Mouse (Mus musculus) frontal cortex, adult (tissue): ENCODE measurements at regions not wholly inside any gene's neighbourhood (a gene's known extent, or its start where the extent isn't known, plus 50 kb on each side); places are given as distances from the start of the nearest gene placed in this dataset.
A peak's percentile ranks its signal among the peaks of the same experiment; 100 is the strongest.

Experiments
- ATAC-seq: cut with Nextera tagmentation; 2 replicates; pipeline ENCODE4 v1.9.2; 2017; ENCODE audit warnings: mild to moderate bottlenecking, moderate library complexity, mixed read lengths; ENCODE audit not compliant: low TSS enrichment

GRCm38 (mm10) chr3:78509336-78509735 is 777.0 kb downstream of the Rapgef2 start:
- ATAC-seq = peak; percentile 27; the same call in 1 of the 2 replicates

GRCm38 (mm10) chr3:78477689-78478088 is 808.6 kb downstream of the Rapgef2 start:
- no peak for ATAC-seq
